Mouse (Mus musculus): Measurements from ENCODE around the gene Mrpl34. TPM values are rescaled to one million over a fixed set of nuclear protein-coding genes. Genes with fewer than 3 reads are reported as not detected.
"Not testable (repeated sequence)": the region's sequence is repeated elsewhere in the genome, so short reads cannot be mapped to it uniquely, and the experiment has no call there.

Gene Mrpl34
- polyA plus RNA-seq (2012; rRNA removed), result 38.5 and 45.3 TPM in 2 replicates

DNA sequence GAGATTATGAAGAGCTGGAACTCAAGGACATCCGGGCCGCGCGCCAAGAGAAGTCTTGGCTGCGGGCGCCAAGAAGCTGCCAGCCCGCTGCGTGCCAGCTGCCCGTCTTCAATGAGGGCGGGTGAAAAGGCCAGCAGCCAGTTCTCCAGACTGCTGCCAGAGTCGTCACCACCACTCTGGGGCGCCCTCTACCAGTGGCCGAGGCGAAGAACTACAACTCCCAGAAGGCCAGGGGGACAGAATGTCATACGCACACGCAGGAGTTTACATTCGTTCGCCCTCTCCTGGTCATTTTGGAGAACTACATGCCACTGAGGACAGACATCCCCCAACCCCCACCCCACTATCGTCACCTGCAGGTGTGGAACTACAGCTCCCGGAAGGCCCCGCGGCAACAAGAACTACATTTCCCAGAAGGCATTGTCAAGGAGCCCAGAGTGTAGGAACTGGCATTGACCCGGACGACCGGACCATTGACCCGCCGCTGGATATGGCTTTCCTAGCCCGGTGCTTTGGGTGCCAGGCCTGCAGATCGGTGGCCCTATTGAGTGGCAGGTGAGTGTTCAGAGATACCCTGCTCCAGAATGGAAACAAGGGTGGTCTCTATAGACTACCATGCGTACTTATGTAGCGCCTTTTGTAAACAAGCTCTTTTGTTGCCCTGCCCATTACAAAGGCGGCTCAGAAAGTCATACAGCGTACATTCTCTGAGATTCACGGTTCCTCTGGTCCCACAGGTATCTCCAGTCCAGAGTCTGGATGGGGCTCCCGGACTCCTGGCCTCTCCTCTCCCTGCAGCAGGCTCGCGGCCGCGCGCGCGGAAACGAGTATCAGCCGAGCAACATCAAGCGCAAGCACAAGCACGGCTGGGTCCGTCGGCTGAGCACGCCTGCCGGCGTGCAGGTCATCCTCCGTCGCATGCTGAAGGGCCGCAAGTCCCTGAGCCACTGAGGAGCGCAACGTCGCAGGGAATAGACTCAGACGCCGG, at the start of gene Mrpl34:
Mrpl34 (plus strand) TSS at position 447 of the 988 bp plus-strand sequence.
- DNase-seq (ENCODE audit: low spot score), result peak; percentile 89

DNA sequence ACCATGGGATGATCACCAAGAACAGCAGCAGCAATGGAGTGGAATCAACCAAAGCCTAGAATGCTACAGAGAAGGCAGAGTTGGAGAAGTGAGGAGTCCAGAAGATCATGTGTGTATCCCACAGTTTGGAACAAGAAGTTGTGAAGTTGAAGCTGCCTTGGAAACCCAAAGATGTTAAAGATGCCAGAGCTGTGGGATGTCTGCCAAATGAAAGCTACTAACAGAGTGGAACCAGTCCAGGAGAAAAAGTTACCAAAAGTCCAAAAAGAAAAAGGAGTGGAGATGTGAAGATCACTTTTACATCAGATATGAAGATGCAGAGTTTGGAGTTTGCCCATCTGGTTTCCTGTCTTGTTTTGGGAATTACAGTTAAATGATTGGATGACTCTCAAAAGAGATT, 42.6 kb upstream of the Mrpl34 start:
- DNase-seq (ENCODE audit: low spot score), result no peak

DNA sequence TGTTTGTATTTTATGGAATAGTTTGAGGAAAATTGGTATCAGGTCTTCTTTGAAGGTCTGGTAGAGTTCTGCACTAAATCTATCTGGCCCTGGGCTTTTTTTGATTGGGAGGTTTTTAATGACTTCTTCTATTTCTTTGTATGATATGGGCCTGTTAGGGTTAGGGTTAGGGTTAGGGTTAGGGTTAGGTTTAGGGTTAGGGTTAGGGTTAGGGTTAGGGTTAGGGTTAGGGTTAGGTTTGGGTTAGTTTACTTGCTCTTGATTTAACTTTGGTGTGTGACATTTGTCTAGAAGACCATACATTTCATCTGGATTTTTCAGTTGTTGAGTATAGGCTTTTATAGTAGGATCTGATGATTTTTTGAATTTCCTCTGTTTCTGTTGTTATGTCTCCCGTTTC, 31.8 kb upstream of the Mrpl34 start:
- DNase-seq (ENCODE audit: low spot score), result not testable (repeated sequence)

DNA sequence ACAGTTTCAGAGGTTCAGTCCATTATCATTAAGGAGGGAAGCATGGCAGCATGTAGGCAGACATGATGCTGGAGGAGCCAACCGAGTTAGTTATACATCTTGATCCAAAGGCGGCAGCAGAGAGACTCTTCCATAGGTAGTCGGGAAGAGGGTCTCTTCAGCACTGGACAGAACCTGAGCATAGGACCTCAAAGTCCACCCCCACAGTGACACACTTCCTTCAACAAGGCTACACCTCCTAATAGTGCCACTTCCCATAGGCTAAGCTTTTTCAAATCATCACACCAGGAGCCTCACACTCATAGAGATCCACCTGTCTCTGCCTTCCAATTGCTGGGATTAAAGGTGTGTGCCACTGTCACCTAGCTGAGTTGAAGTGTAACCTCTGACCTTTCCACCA, 27.7 kb upstream of the Mrpl34 start:
- DNase-seq (ENCODE audit: low spot score), result no peak

DNA sequence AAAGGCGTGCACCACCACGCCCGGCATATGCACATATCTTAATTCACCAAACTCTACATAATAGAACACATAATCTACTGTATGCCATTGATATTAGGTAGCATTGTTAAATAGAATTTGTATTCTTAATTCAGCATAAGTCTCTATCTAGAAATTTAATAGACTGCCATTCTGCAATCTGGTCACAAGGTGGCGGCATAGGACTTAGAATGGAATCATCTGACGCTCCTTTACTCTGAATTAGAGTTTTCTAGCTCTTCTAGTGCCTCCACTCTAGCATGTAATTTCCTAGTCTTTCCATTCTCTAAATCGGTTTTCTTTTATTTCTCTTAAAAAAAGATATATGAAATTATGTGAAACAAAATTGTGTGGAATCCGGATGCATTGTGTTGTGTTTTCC, 23.4 kb upstream of the Mrpl34 start:
- no peak for DNase-seq (ENCODE audit: low spot score)

DNA sequence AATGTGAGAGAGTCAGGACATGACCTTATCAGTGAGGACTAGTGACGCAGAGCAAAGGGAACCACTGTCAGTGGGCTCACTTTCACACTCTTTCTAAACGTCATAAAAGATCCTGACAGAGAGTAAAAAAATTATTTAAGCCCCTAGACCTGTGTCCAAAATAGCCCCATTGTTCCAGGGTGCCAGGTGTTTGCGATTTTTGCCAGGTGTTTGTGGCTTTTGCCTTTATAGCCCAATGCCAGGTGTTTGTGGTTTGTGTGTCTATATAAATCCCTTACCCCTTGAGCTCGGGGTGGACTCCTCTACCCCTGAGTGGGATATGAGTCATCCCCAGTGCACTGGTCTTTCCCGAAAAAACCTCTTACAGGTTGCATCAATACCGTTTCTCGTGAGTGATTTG, 19.7 kb upstream of the Mrpl34 start:
- no peak for DNase-seq (ENCODE audit: low spot score)

DNA sequence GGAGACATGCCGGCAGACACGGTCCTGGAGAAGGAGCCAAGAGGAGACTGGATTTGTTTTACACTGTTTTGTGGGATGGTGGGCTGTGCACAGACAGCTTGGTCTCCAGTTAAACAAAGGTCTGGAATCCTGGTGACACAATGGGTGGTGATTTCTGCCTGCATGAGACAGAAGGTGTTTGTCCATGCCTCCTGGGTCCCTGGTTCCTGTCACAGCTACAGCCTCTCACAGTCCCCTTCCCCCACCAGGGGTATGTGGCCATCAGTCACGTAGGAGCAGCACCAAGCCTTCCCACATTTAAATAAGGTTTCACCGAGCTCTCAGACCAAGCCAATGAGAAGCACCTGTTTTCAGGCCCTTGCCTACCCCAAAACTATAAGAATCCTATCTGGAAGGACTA, 13.4 kb upstream of the Mrpl34 start:
- DNase-seq (ENCODE audit: low spot score), result no peak

DNA sequence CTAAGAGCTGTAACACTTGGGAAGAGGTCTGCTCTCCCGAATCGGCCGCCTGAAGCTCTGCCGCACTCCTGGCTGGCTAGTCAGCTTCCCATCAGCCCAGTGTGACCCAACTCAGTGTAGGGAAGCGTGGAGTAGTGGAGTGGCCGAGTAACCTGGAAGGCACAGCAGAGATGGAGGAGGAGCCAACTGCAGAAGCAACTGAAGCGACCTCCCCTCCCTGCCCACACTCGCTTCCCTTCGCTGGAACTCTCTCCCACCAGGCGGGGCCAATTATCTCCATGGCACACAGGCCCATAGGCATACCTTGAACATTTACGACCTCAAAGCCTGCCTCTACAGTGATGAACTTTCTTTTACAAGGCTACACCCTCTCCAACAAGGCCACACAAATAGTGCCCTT, 13.0 kb upstream of the Mrpl34 start:
- DNase-seq (ENCODE audit: low spot score), result peak; percentile 10

DNA sequence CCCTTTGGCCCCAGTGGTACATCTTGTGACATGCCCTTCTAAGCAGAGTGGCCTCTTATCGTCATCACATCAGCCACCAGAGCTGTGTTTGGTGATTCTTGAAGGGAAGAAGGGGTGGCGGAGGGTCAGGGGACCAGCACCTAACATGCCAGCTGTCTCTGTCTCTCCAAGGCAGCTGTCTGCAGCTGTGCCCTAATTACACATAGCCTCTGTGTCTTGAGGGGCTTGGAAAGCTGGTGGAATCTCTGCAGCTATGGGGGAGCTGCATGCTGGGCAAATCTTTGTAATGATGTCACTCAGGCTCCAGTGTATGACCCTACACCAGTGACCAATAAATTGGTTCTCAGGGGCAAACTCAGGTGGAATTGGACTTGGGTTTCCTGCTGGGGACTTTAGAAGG, 12.1 kb upstream of the Mrpl34 start:
- peak; percentile 9 for DNase-seq (ENCODE audit: low spot score)

DNA sequence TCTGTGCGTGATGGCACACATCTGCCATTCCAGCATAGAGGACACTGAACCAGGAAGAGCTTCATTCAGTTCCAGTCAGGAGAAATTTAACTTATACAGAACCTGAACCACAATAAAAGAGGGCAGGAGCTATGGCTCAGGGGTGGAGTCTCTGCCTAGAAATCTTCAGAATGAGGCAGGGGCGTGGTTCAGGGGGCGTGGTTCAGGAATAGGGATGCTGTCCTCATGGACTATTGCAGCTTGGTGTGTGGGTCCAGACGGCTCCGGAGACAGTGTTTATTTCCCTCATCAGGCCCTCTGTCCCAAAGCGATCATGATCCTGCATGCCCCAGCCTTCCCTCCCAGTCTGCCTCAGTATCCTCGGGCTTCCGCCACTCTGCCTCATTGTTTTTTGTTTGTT, 10.1 kb upstream of the Mrpl34 start:
- DNase-seq (ENCODE audit: low spot score), result peak; percentile 7

DNA sequence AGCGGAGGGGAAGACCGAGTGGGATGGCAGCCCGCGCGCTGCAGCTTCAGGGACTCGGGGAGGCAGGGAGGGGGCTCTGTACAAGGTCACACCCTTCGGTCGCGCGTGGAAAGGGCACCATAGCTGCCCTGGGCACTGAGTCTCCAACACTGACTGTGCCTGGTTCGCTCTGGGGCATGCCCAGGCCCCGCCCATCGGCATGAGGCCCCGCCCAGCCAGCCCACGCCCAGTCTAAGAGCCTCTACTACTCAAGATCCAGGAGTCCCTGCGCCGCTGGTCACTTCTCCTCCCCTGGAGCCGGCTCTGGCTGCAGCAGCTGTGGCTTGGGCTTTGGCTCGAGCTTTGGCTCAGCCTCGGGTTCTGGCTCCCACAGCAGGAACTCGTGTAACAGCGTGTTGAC, 7.9 kb upstream of the Mrpl34 start:
- DNase-seq (ENCODE audit: low spot score), result peak; percentile 16

DNA sequence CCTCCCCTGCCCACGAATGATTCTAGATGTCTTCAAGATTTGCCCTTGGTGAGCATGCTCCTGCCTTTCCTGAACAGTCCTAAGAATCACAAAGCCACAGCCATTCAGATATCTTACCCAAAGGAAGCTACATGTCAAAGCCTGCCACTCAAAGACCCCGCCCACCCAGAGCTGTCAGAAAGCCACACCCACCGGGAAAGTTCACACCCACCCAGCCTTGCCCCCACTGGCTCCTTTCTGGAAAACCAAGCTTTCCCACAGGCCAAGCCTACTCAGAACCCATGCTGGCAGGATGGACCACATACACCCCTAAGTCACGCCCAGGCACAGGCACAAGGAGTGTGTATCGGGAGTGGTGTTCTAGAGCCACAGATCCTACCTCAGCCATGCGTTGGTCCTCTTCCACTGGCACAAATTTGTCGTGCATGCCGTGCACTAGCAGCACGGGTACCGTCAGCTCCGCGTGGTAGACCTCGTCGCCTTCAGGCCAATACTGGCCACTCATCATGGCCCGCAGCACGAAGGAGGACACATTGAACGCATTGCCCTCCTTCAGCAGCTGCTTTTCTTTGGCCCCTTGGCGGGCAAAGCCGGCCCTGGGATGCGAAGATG, 7.0 kb upstream of the Mrpl34 start:
- DNase-seq (ENCODE audit: low spot score), result no peak

DNA sequence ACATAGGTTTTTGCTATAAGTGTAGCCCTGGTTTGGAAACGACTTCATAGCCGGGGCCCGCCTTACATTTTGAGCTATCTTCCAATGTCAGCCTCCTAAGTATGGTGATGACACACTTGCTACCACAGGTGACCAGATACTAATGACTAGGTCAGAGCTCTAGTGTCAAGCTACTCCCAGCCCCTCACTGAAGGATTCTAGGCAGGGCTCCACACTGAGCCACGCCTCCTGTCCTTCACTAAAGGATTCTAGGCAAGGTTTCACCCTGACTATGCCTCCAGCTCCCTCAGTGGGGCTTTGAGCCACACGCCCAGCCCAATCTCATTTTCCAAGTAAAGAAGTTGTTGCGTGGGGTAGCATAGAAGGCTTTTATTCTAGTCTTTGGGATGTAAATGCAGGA, 4.0 kb upstream of the Mrpl34 start:
- no peak for DNase-seq (ENCODE audit: low spot score)

DNA sequence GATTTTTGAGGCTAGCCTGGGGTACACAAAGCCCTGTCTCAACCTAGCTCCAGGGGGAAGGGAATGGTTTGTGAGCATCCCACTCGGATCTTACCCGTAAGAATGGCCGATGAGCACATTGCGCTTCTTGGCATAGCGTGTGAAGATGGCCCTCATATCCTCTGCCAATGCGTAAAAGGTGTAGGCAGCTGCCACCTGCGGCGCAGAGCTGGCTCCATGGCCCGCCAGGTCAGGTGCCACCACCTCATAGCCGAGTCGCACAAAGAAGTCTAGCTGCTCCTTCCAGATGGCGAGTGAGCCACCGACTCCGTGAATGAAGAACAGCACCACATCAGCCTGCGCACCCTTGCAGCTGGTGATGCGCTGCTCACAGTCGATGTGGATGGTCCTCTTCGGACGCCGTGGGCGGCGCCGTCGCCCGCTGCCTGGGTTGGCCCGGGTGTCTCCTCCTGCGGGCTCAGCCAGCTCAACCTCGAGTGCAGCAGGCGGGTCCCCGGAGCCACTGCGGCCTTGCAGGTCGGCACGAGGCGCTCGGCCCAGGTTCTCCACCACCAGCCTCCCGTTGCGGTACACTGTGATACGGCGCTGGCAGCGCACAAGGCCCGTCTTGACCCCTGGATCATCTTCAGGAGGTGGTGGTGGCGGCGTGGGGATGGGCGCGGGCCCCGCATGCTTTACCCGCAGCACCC, 3.5 kb upstream of the Mrpl34 start:
- no peak for DNase-seq (ENCODE audit: low spot score)

DNA sequence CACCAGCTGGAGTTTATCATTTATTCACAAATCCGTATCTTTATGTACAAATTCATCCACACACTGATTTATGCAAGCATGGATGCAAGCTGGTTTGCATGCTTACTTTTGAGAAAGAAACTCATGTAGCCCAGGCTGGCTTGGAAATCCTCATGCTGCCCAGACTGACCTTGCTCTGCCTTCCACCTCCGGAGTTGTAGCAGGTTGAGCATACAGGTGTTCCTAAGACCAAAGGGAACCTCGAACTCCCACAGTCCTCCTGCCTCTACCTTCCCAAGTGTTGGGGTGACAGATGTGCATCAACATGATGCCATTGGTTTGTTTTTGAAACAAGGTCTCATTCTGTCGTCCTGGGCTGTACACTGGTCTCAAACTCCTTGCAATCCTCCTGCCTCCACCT, 2.6 kb upstream of the Mrpl34 start:
- no peak for DNase-seq (ENCODE audit: low spot score)

DNA sequence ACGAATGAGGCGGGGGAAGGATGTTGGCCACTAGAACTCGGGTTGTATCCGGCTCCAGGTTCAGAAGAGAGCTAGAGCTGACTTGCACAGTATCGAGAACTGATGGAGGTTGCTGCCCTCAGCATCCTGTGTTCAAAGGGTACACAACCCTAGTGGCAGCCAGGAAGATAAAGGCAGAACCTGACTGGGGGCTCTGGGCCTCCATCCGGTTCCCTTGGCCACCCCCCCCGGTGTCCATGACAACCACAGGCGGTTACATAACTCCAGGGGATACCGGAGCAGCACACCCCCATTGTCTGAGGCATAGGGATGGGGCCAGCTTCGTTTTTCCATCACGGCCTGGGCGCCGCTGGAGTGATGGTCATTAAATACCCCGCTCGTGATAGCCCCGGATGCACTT, 2.0 kb upstream of the Mrpl34 start:
- no peak for DNase-seq (ENCODE audit: low spot score)

DNA sequence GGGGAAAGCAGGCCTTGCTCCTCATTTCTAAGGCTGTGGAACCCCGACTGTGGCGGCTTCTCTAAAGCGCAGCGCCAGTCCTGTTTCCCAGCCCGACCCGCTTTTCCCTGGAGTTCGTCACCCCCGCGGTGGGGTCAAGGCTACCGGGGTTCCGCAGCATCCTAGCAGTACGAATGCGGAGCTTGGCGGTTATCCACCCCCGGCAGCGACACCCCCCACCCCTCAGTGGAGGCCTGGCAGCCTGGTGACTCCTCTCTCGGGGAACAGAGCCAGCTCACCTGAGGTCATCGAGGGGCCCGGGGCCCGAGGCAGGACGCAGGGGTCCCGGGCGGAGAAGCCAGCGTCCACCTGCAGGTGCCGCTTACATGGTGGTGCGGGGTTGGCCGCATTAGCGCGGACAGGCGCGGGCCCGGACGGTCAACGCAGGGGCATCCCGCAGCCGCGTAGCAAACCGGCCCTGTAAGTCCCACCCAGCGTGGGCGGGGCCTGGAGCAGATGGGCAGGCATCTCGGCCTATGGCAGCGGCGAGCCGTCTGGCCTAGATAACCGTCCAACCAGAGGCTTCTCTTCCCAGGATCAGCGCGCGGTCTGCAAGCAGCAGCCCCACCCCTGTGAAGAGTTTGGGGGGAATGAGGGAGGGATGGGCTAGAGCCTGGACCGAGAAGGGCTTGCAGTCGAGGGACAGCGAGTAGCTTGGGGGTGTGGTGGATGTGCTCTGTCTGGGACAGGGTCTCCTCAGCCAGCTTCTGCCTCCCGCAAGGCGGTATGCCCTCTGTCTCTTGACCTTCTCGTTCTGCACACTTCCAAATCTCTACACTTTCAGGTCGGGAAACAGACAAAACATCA, 1.3 kb upstream of the Mrpl34 start, which contains the start of gene Abhd8:
Abhd8 (minus strand) TSS at position 468 of the 846 bp plus-strand sequence.
- DNase-seq (ENCODE audit: low spot score), result peak; percentile 96

DNA sequence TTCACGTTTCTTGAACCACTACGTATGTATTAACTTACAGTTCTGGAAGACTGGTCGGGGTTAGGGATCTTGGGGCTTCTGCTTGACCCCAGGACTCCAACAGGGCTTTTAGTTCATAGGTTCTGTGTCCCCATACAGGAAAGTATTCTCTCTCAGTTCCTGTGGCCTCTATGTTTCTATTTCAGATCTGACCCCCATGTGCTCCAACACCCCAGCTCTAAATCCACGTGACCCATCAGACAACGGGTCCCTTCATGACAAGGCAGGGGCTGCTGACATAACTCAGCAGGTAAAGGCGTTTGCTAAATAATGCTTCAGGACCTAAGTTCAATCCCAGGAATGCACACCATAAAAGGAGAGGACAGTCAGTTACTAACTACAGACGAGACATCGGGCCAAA, 974 bp downstream of the Mrpl34 start:
- no peak for DNase-seq (ENCODE audit: low spot score)

DNA sequence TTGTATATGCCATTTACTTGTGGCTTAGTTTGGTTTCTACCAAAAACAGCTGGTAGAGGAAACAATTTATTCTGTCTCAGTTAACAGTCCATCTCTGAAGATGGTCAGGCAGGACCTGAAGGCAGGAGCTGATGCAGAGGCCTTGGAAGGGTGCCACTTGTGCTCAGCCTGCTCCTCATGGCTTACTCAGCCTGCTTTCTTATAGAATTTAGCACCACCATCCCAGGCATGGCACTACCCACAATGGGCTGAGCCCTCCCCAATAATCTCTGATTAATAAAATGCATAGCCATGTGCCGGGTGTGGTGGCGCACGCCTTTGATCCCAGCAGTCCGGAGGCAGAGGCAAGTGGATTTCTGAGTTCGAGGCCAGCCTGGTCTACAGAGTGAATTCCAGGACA, 1.4 kb downstream of the Mrpl34 start:
- DNase-seq (ENCODE audit: low spot score), result no peak

DNA sequence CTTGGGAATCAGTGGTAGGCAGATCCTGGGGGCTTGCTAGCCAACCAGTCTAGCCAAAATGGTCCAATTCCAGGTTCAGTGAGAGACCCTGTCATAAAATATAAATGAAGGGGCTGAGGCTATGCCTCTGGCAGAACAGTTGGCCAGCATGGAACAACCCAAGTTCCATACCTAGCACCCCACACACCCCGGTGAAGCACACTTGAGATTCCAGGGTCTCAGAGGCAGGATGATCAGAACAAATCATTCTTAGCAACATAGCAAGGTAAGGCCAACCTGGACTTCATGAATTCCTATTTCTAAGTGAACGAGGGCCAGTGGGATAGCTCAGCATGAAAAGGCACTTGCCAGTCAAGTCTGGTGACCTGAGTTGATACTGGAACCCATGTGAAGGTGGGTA, 2.4 kb downstream of the Mrpl34 start:
- DNase-seq (ENCODE audit: low spot score), result no peak

DNA sequence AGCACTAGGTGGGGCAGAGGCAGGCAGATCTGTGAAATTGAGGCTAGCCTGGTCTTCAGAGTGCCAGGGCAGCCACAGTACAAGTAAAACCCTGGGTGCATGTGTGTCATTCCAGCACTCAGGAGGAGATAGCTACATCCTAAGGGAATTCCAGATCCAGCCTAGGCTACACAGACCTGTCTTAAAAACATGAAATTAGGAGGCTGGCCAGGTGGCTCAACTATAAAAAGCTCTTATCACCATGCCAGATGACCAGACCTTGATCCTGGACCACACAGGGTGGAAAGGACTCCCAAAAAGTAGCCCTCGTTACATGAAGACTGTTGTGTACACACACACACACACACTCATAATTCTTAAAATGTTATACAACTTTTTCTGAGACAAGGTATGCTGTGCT, 3.2 kb downstream of the Mrpl34 start:
- no peak for DNase-seq (ENCODE audit: low spot score)

DNA sequence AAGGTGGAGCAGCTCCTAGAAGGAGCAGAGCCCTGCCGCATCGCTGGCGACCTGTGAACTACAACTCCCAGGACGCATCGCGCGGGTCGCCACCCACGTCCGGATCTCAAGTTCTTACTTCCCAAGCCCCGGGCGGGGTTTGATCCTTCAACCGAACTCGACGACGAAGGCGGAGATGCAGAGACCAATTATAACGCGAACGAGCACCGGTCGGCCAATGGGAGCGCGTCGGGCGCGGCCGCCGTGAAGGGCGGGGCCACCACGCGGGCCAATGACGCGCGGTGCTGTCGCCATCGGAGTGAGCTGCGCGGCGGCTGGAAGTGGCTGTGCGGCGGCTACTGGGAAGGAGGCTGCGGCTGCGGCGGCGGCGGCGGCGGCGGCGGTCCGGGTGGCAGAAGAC, 4.2 kb downstream of the Mrpl34 start, which contains the start of gene Dda1:
Dda1 (plus strand) TSS at position 284 of the 400 bp plus-strand sequence.
- DNase-seq (ENCODE audit: low spot score), result peak; percentile 87
